Mouse (Mus musculus) ES-E14 (cell line): ENCODE data around the gene C1qtnf3. TPM values are rescaled to one million over a fixed set of nuclear protein-coding genes. Genes with fewer than 3 reads are reported as not detected.

ENCODE experiments used
- DNase-seq: peaks from one replicate; pipeline ENCODE4 v3.0.0-alpha.2; 2013; ENCODE audit warnings: low read depth, low spot score
- H3K27ac ChIP-seq: 2 replicates; pipeline ENCODE4 v1.5.1; 2012; ENCODE audit warnings: low read depth, mild to moderate bottlenecking, low read length, moderate library complexity, mixed read lengths; ENCODE audit not compliant: poor library complexity, insufficient read depth, severe bottlenecking
- H3K36me3 ChIP-seq: 2 replicates; pipeline ENCODE4 v1.6.1; 2012; ENCODE audit warnings: mild to moderate bottlenecking, low read length, moderate library complexity, mixed read lengths; ENCODE audit not compliant: control insufficient read depth, poor library complexity, insufficient read depth, severe bottlenecking
- H3K4me1 ChIP-seq, 2 experiments: fragments of 150-350 bp in 1 of 2; sonication (generic) in 1 of 2; 2 replicates each; pipeline ENCODE4 v1.6.1; 2012; ENCODE audit warnings: low read length in 2 of 2, mild to moderate bottlenecking in 1 of 2, mixed read lengths in 1 of 2; ENCODE audit not compliant: control insufficient read depth in 2 of 2, insufficient read depth in 2 of 2, poor library complexity in 1 of 2
- H3K4me3 ChIP-seq, 2 experiments: fragments of 150-350 bp in 1 of 2; sonication (generic) in 1 of 2; 2 replicates each; pipeline ENCODE4 v1.5.1; 2012; ENCODE audit warnings: low read length in 2 of 2, low read depth in 1 of 2, mild to moderate bottlenecking in 1 of 2, mixed read lengths in 1 of 2; ENCODE audit not compliant: insufficient read depth in 1 of 2, poor library complexity in 1 of 2, severe bottlenecking in 1 of 2
- H3K9ac ChIP-seq: 2 replicates; pipeline ENCODE4 v1.6.1; 2012; ENCODE audit warnings: low read depth, mild to moderate bottlenecking, low read length, mixed read lengths; ENCODE audit not compliant: poor library complexity, insufficient read depth, severe bottlenecking
- H3K9me3 ChIP-seq: fragments of 150-350 bp; sonication (generic); 2 replicates; pipeline ENCODE4 v1.6.1; 2012; ENCODE audit warnings: low read depth, mild to moderate bottlenecking, low read length; ENCODE audit not compliant: control insufficient read depth, insufficient read depth
- CHD2 ChIP-seq: IDR thresholded peaks from 2 replicates; pipeline ENCODE4 v1.6.1; 2014; ENCODE audit warnings: mild to moderate bottlenecking, low read depth, low read length, inconsistent platforms
- HCFC1 ChIP-seq: IDR thresholded peaks from 2 replicates; pipeline ENCODE4 v1.6.1; 2012; ENCODE audit warnings: low read length, inconsistent platforms, borderline replicate concordance; ENCODE audit not compliant: insufficient read depth
- MAFK ChIP-seq: IDR thresholded peaks from 2 replicates; pipeline ENCODE4 v1.6.1; 2014; ENCODE audit warnings: mild to moderate bottlenecking, low read depth, low read length, inconsistent platforms; ENCODE audit not compliant: insufficient read depth
- ZC3H11A ChIP-seq: IDR thresholded peaks from 2 replicates; pipeline ENCODE4 v1.6.1; 2012; ENCODE audit warnings: low read depth, mild to moderate bottlenecking, inconsistent platforms, low read length, borderline replicate concordance
- ZNF384 ChIP-seq: IDR thresholded peaks from 2 replicates; pipeline ENCODE4 v1.6.1; 2012; ENCODE audit warnings: low read depth, low read length, inconsistent platforms
- in situ Hi-C, 2 experiments: fragments of 600-800 bp; cut with MboI; formaldehyde crosslinking; loops; one replicate each; pipeline ENCODE4 v1.15.1; 2025; ENCODE audit warnings: low sequenced_read_pairs in 2 of 2, inconsistent platforms in 1 of 2; ENCODE audit not compliant: unreplicated experiment in 2 of 2
- total RNA-seq: library from RNA; depleted of rRNA; stranded (reverse); fragments of 300-350 nt; gene quantifications from 2 replicates; pipeline ENCODE4 v1.2.3, GENCODE M21; 2012

Gene C1qtnf3
- total RNA-seq, 1 experiment, result 0.45 TPM

DNA sequence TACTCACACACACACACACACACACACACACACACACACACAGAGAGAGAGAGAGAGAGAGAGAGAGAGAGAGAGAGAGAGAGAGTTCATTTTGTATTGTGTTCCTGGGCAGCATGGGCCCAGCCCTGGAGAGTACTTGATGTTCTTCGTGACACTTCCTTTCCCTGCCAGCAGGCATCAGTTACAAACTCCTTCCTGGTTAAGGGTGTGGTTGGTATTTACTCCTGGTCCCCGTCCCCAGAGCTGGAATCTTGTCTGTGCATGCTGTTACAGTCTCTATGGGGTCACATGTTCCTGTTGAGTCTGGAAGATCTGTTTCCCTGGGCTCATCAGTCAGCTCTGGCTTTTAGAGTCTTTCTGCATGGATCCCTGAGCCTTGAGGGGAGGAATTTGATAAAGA, 38.3 kb downstream of the C1qtnf3 start:
- in situ Hi-C loops, result no loop called here
- no peak overlapping the region for H3K9ac ChIP-seq

DNA sequence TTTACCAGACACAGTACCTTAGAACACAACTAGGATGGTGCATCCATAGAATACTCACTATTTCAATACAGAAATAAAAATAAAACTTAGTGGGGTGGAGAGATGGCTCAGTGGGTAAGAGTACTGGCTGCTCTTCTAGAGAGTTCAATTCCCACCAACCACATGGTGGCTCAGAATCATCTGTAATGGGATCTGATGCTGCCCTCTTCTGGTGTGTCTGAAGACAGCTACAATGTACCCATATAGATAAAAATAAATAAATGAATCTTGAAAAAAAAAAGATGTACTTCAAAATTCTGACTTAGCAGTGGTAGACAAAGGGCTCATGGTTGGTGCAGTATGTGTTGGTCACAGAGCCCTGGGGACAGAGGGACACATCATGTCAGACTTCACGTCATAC, 39.4 kb downstream of the C1qtnf3 start:
- Histone ChIP-seq H3K9me3 (no peaks in the 10 kb centered on the region), H3K9ac (no peak overlapping the region), H3K4me3 (no peak overlapping the region), H3K36me3 (no peaks in the 10 kb centered on the region; the same call in 1 of the 2 replicates), H3K4me1 (peaks cover 2 to 6% of the 10 kb centered on the region in 2 experiments; a peak in 1 of 4 replicates), H3K27ac (no peak overlapping the region)
- in situ Hi-C loops, result no loop called here
- no peak for DNase-seq
- no peak for TF ChIP-seq ZC3H11A

More for the DNA sequence above, 38.3 kb downstream of the C1qtnf3 start:
- no peak overlapping the region for H3K27ac ChIP-seq
- peaks cover 2 to 6% of the 10 kb centered on the region in 2 experiments; a peak in 1 of 4 replicates for H3K4me1 ChIP-seq
- no peak for DNase-seq
- TF ChIP-seq MAFK (no peak), ZNF384 (no peak), CHD2 (no peak), HCFC1 (no peak), ZC3H11A (no peak)
- no peak overlapping the region for H3K4me3 ChIP-seq
- H3K9me3 ChIP-seq, result no peaks in the 10 kb centered on the region
- no peaks in the 10 kb centered on the region; the same call in 1 of the 2 replicates for H3K36me3 ChIP-seq

- DNase-seq, result no peak
- no peaks in the 10 kb centered on the region for H3K9me3 ChIP-seq
- H3K36me3 ChIP-seq, result no peaks in the 10 kb centered on the region
- H3K27ac ChIP-seq, result no peak overlapping the region
- H3K9ac ChIP-seq, result no peak overlapping the region
- H3K4me1 ChIP-seq, result 0 out of 4 replicates have a peak, but pooled peaks cover 0 to 2% of the 10 kb centered on the region in 2 experiments
- H3K4me3 ChIP-seq, result no peak overlapping the region
- TF ChIP-seq ZNF384 (no peak), HCFC1 (peak; percentile 82), CHD2 (no peak)
- in situ Hi-C loops, result no loop called here
Observed at GRCm38 (mm10) chr15:10999832-11000231, 47.7 kb downstream of the C1qtnf3 start.

DNA sequence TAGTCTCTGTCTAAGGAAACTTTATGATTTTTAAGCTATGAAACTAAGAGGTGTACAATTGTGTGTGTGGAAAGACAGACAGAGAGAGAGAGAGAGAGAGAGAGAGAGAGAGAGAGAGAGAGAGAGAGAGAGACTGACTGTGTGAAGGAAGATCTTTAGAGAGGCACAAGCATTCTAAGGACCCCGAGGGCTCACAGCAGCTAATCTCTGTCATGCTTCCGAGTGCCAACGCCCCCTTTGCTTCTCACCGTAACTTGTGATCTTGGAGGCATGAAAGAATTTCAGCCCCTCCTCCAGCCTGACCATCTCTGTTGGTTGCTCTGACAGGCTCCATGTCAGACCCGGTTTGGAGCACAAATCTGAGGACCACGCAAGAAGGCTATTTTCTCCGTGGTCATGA, 48.3 kb downstream of the C1qtnf3 start, which contains the start of gene Slc45a2:
Gene Slc45a2, plus strand, starts transcription at position 301 of the 400 bp plus-strand sequence.
- H3K9ac ChIP-seq, result no peak within 1 kb of the TSS
- no peak within 1 kb of the TSS for H3K27ac ChIP-seq
- 0 out of 4 replicates have a peak, but pooled peaks cover 0 to 2% of the 10 kb centered on the region in 2 experiments for H3K4me1 ChIP-seq
- no peak for TF ChIP-seq MAFK
- H3K9me3 ChIP-seq, result no peaks in the 10 kb centered on the region
- DNase-seq, result no peak
- in situ Hi-C loops, result no loop called here
- no peaks in the 10 kb centered on the region for H3K36me3 ChIP-seq
- no peak within 1 kb of the TSS for H3K4me3 ChIP-seq

DNA sequence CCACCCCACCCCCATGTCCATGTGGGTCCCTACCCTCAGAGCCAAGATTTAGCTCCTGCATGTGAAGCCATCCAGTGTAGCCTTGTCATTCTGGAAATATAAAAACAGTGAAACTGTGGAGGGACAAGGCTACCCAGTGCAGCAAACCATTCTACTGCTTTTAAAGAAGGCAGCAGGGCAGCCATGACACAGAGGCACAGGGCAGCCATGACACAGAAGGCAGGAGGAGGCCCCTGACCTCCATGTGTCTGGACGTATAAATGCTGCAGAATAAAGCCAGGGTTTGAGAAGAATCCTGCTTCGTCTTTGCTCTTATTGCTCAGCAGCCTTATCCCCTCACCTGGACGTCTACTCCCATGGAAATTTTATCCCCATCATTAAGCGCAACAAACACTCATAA, 51.7 kb downstream of the C1qtnf3 start:
- in situ Hi-C loops, result no loop called here
- Histone ChIP-seq H3K9me3 (no peaks in the 10 kb centered on the region), H3K36me3 (no peaks in the 10 kb centered on the region), H3K9ac (no peak overlapping the region), H3K4me1 (0 out of 4 replicates have a peak, but pooled peaks cover 0 to 2% of the 10 kb centered on the region in 2 experiments), H3K27ac (no peak overlapping the region), H3K4me3 (no peak overlapping the region)
- TF ChIP-seq HCFC1 (no peak), ZC3H11A (no peak), ZNF384 (no peak), MAFK (no peak), CHD2 (no peak)
- no peak for DNase-seq
